Mouse (Mus musculus): Measurements from ENCODE around the gene Pygo2. TPM values are rescaled to one million over a fixed set of nuclear protein-coding genes. Genes with fewer than 3 reads are reported as not detected.

Gene Pygo2
- total RNA-seq (2021) (10 to 100 TPM; 31.8 to 44.5 TPM), polyA plus RNA-seq (2012; rRNA removed) (166 and 181 TPM in 2 replicates)
- long read RNA-seq, transcript Pygo2-201 (3 exons, 3,198 nt) = major isoform, 13 of 36 reads
- long read RNA-seq, partial matches to known transcripts = 22 of 36 reads
- long read RNA-seq, other reads (novel, unspliced or antisense) = 0 of 36 reads

GRCm38 (mm10) chr3:89430171-89431159 is at the start of gene Pygo2:
Pygo2 (plus strand) TSS chr3:89430214.
- DNase-seq = peak; percentile 99

DNA sequence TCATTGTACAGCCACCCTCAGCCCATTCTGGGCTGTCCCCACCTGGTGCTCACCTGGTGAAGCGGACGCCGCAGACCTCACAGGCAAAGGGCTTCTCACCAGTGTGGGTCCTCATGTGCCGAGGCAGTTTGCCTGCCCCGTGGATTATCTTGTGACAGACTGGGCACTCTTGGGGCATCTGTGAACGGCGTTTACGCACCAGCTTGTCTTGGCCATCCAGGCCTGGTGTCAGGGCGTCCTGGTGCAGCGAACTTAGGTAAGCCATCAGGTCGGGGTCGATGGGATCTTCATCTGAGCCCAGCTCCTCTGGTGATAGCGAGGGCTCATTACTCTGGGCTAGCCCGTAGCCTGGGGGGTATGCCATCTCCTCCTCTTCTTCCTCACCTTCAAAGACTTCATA is 49.7 kb upstream of the Pygo2 start:
- no peak for DNase-seq

DNA sequence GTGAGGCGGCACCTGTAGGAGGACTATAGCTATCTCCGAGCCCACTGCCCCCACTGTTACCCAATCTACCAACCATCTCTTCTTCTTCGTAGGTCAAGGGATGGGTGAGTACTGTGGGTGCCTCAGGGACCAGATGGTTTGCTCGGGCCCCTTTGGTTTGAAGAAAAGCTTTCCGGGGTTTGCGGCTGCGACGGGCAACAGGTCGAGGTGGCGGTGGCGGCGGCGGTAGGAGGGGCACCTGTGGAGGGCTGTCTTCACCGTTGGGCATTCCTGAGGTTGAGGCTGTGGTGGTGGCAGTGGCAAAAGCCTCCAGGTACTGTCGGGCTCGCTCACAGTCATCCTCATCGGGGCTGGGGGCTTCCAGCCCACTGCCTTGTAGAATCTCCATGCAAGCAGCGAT is 49.3 kb upstream of the Pygo2 start:
- no peak for DNase-seq

GRCm38 (mm10) chr3:89381233-89381632 is 48.8 kb upstream of the Pygo2 start:
- no peak for DNase-seq

GRCm38 (mm10) chr3:89382033-89382882 is 47.8 kb upstream of the Pygo2 start:
- DNase-seq = peak; percentile 2

DNA sequence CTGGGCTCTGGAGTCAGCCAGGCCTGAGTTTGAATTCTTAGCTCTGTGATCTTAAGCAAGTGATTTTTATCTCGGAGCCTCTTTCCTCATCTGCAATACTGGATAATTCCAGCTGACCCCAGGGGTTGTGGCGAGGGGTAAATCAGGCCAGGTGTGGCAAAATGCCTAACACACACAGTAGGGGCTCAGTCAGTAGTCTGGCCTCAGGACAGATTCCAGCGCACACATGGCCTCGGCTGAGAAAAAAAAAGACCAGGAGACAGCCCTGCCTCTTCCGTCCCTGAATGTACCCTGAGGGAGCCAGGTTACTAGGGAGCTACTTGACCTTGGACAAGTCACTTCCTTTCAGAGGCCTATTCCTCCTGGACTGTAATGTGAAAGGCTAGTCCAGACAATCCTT is 47.1 kb upstream of the Pygo2 start:
- no peak for DNase-seq

GRCm38 (mm10) chr3:89383651-89384255 is 46.3 kb upstream of the Pygo2 start:
- DNase-seq = no peak

DNA sequence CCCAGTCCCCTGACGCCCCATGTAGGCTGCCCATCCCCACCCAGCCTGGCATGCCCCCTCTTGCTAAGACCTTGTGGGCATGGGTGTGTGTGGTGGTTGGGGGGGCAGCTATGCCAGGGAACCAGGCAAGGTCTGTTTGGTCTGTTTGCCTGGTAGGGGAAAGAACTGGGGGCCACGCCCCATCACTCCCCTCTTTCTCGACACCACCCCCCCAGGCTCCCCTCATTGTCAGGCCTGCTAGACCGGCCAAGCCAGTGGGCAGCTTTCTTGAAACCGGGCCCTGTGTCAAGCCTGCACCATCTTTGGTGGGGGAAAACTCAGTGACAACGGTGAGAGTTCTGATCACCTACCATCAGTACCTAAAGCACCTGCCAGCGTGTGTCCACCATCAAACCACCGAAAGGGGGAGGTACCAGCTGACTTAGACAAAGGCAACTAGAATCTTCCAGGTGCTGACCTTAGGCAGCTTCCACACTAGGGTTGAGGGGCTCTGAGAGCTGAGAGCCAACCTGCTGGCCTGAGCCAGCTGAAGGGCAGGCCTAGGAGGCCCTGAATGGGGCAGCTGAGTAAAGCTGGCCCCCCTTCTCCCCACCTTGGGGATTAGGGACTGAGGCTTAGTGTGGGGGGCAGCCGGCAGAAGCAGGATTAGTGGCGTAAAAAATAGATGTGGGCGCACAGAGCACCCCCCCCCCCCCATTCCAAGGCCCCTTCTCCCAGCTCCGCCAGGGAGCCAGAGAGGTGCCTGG is 45.5 kb upstream of the Pygo2 start:
- no peak for DNase-seq

DNA sequence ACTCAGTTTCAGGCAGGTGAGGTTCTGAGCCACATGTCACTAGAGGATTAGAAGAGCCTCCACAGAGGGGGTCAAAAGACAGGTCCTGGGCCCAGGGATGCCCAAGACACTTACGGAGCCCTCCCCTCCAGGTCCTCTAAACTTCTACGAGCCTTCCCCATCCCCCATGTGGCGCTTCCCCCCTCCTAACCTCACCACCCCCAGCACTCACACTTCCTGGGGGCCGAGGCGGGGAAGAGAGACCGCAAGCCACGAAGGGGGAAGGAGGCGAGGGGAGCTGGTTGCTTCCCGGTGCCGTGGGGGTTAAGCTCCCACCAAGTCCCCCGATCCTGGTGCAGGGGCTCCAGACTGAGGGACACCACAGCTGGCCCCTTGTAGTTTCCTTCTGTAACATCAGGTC is 44.6 kb upstream of the Pygo2 start:
- DNase-seq = no peak

DNA sequence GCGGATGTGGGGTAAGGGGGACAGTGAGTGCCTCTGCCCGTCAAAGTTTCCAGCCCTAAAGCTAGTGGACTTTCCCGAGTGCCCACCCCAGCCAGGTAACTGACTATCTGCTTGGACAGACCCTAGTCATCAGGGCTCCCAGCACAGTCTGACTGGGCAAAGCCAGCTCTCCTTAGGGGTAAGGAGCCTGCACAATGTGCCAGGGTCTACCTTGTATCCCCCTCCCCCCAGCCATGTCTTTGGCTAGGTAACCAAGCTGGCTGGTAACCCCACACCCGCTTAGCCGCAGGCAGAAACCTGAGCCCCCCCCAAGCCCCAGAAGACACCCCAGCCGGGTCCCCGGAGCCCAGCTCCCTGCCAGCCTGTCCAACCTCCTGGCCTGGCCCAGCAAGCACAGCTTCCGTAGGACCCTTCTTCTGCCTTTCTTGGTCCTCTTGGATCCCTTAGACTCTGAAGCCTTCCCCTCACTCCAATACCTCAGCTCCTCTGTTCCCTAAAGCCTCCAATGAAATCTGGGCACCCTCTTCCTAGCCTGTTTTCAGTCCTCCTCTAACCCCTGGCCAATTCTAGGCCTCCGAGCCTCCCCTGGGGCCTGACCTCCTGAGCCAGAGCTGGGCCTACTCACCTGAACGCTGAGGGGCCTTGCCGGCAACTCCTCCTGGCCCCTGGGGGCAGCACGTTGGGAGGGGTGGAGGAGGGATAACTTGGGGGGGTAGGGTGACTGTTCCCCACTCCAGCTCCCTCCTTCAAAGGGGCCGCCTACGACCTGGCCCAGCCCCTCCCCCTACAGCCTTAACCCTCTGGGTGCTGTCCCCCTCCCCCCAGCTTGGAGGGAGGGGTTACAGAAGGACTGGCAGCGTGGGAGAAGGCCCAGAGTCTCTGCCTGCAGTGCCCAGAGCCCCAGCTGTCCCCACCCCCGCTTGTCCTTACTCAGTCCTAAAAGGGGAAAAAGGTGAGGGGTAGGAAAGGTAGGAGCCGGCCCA is 43.3 kb upstream of the Pygo2 start:
- peak; percentile 43 for DNase-seq

DNA sequence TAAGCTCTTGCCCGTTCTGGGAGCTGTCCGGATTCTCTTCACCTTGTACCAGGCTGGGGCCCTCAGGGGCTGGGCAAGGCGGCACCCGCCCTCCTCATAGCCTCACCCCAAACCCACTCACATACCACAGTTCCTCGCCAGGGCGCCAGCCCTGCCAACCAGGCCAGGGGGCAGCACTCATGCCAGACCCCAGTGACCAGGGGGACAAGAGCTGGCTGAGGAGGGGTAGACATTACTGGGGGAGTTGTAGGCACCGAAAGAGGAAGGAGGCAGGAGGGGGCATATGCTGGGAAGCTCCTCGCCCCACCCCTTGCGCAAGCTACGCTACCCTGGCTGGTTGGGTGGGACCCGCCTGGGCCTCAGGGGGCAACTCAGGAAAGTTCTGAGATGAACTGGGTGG is 42.4 kb upstream of the Pygo2 start:
- peak; percentile 63 for DNase-seq

DNA sequence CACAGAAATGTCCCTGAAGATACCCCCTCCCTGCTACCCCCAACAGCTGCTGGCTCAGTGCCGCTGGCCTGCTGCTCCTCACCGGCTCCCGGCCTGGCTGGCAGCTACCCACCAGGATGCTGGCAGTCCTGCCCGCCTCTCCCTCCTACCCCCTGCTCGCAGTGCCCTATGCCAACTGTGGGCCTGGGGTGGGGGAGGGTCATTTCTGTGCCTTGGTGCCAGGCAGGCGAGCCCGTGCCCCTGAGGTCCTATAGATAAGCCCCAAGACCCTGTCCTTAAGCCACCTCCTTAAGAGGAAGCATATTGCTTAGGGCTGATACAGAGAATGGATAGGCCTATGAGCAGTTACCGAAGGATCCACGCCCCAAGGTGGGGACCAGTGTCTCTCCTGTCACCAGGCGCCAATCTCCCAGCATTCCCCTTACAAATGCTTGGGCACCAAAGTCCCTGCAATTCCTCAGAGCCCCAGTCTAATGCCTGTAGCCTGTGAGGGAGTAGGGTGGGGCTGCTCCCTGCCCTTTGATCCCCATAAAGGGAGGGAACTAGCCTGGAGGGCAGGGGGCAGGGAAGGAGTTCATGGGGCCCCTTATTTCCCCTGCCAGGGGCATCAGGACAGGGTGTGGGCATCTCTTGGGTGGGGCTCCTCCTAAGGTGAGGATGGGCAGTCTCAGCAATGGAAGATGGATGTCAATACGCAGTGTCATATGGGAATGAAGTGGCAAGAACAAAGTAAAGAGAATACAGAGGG is 41.7 kb upstream of the Pygo2 start:
- DNase-seq = peak; percentile 68

DNA sequence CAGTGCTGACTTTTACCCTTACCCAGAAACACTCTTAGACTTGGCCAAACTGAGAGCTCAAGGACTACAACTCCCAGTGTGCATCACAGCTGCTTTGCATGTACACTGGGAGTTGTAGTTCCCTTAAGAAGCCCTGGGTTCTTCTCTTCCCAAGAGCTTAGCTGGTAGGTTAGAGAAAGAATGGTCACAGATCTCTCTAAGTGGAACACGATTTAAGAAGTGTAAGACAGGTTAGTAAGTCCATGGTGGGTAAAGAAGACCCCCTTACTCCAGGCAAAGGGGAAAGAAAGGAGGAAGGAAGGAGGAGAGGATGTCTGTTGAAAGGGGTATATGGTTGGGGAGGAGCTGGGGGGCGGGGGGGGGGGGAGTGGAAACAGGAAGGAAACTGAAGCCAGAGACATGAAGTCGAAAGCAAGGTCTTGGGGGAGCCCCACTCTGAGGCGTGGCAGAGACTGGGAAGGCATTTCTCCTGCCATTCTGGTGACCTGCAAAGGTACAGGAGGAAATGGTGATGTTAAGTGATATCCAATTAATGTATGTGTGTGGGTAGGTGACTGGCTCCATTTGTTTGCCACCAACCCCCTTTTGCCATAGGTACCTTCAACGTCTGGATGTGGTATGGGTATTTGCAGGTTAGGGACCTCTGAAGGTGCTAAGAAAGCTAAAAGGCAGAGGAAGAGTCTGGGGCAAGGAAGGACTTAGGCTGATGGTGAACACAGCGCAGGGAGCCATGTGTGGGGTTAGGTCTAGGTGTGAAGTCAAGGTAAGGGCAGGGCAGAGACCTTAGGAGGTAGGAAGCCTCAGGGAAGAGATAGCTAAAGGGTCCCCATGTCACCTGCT is 40.9 kb upstream of the Pygo2 start:
- DNase-seq = no peak

DNA sequence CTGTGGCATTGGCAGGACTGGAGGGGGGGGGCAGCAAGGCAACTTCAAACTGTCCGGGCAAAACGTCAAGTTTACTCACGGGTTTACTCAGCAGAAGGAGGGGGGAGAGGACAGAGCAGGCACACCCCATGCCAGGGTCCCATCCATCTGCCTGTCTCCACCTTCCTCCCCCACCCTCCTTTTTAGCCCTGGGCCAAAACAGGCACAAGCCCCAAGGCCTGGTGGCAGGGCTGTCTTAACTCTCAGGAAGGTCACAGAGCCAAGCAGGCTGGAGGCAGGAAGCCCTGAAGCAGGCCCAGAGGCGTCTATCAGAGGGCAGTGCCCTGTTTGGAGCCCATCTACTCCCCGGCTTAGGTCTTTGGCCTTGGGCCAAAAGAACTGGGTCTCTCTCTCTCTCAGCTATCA is 39.9 kb upstream of the Pygo2 start:
- peak; percentile 92 for DNase-seq

GRCm38 (mm10) chr3:89390699-89391662 is 39.0 kb upstream of the Pygo2 start:
- DNase-seq = peak; percentile 68

DNA sequence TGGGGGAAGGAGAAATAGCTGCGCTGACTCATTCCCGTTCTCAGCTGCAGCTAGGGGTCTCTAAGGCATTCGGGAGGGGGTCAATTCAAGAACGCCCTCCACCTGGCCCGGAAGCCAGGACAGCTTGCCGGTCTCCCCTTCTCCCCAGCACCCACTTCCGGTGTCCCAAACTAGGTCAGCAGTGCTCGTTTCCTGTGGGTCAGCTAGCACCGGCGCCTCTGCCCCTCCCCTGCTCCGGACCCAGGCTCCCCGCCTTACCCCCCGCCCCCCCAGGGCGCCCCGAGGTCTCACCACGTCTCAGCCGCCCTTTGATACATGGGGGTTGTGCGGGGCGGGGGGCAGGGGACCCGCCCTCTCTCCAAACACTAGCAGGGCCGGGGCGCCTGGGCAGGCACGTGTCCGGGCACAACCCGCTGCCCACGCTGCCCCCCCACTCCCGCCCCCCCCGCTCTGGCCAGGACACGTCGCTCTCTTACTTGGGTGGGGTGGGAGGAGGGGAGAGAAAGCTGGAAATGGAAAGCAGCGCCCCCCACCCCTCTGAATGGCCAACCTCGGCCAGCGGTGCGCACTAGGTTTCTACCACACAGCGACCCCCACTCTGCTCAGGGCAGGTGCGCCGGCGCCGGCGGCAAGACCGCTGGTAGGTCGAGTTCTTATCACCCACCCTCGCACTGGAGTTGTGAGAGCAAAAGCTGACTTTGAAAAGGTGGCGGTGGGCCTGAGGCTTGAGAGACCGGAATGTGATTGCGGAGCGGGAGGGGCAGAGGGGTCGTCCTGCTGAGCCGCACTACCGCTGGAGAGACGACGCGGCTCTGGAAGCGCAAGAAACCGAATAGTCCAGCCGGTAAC is 38.1 kb upstream of the Pygo2 start:
- peak; percentile 91 for DNase-seq
